Mouse (Mus musculus) layer of hippocampus, adult 11-12 months (tissue): ENCODE measurements at regions not wholly inside any gene's neighbourhood (a gene's known extent, or its start where the extent isn't known, plus 50 kb on each side); places are given as distances from the start of the nearest gene placed in this dataset.
"Not testable (repeated sequence)": the region's sequence is repeated elsewhere in the genome, so short reads cannot be mapped to it uniquely, and the experiment has no call there.

Experiments
- DNase-seq: peaks from one replicate; pipeline ENCODE4 v3.0.0; 2022; ENCODE audit warnings: low spot score

- DNase-seq = peak; percentile 4
Measured at GRCm38 (mm10) chr16:42546229-42547163, 206.0 kb upstream of the Gap43 start.

DNA sequence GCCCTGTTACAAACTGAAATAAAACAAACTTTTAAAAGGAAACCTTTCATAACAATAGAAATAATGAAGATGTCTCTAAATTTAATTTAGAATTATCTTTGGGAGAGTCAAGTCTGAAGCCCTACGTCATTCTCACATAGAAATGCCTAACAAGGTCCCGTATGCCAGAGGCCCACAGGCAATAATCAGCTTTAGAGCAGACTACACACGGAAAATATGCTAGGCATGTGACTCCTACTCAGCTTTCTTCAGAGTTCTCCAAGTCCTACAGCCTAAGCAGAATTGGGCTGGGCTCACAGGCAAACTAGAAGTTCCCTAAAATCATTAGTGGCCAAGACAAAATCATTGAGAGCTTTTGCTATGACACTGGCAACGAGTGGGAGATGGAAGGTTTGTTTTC, 176.9 kb upstream of the Gap43 start:
- DNase-seq = no peak

DNA sequence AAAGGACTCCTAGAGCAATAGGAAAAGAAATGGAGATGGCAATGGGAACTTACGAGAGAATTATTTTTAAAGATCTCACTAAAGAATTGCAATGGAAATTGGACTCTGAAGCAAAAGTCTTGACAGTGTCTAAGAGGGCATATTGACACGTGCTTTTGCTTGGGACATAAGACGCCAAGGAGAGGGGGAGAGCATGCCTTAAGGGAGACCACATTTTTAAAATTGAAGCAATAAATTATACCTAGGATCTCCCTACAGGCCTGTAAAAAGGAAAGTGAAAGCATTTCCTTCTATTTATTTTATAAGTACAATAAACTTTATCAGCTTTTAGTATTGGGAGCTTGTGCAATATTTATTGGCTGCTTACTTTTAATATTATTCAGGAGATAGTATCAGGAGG, 175.5 kb upstream of the Gap43 start:
- no peak for DNase-seq

- DNase-seq = no peak
Measured at GRCm38 (mm10) chr16:42505107-42505506, 164.7 kb upstream of the Gap43 start.

GRCm38 (mm10) chr16:42501713-42502112, 161.3 kb upstream of the Gap43 start:
- DNase-seq = no peak

DNA sequence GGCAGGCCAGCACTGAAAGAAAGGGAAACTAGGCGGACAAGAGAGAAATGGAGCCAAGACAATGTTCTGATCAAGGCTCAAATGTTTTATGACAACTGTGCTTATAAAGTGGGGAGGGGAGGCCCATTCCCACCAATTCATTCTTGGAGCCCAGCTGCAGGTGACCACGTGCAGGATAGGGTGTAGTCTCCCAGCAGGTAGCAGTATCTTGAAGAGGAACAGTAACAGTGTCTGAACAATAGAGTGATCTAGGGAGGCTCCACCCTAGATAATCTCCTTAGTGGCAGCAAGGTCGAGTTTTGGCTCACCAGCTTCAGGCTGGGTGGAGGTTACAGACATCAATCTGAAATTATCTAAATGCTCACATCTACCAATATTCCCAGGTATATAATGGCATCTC, 160.7 kb upstream of the Gap43 start:
- not testable (repeated sequence) for DNase-seq

GRCm38 (mm10) chr16:42499514-42499913, 159.1 kb upstream of the Gap43 start:
- DNase-seq = no peak

DNA sequence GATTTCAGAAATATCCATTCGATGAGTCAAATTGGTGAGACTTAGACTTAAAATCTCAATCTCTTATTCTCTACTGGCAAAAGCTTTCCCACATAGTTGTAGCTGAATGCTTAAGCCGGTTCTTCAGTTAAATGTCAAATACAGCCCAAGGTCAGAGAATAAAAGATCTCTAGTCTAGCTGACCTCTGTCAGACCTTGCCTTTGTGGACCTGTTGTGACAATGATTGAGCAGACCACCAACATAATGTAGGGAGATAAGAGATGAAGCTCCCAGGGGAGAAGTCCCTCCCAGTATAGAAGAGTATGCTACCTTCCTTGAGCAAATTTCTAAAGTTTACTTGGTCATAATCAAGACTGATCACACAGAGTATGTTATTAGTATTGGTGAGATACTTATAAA, 157.9 kb upstream of the Gap43 start:
- DNase-seq = no peak

DNA sequence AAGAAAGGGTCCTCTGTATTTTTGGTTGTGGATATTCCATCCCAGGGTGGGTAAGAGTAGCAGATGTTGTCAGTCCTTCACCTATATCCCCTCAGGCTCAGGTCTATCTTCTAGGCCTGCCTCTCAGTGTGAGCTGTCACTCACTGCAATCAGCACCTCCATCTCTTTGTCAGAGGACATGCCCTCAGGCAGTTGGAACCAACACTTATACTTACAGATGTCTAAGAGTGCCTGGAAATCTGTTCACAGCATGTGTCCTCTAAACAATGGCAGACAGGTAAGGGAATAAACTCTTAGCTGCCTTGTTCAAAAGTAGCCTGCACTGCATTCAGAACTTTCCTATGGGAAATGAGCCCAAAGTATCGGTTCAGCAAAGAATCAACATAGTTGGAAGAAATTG, 153.1 kb upstream of the Gap43 start:
- DNase-seq = no peak

DNA sequence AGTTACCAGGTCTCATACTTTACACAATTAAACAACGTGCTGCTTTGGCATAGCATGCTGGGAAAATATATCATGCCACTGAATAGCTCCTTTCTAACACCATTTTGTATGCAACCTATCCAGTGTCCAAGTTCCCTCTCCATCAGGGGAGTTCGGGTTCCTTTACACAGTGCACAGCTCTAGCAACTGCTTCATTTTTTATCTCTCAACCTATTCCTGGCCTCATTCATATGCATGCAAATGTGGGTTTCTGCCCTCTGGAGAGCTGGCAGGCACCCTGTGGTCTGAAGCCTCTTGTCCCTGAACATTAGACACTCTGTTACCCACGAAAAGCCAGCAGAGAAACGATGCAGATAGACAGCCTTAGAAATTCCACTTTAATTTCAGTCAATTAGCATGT, 148.3 kb upstream of the Gap43 start:
- no peak for DNase-seq

DNA sequence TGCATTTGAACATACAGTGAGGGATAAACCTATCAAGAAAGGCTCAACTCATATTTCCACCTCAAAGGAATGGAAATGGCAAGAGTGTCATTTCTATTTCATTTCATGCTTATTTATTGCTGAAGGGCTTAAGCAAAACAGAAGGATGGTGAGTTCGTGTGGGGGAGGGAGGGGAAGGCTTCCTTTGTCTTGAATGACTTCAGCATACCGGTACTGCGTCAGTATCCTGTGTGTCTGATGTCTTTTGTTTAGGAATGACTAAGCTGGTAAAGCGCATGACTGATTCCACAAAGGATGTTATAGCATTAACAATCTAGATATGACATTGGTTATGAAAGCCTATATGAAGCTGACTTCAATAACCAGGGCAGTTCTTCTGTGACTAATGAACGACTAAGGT, 139.5 kb upstream of the Gap43 start:
- DNase-seq = no peak

- DNase-seq = no peak
Measured at GRCm38 (mm10) chr16:42466976-42467375, 126.5 kb upstream of the Gap43 start.

DNA sequence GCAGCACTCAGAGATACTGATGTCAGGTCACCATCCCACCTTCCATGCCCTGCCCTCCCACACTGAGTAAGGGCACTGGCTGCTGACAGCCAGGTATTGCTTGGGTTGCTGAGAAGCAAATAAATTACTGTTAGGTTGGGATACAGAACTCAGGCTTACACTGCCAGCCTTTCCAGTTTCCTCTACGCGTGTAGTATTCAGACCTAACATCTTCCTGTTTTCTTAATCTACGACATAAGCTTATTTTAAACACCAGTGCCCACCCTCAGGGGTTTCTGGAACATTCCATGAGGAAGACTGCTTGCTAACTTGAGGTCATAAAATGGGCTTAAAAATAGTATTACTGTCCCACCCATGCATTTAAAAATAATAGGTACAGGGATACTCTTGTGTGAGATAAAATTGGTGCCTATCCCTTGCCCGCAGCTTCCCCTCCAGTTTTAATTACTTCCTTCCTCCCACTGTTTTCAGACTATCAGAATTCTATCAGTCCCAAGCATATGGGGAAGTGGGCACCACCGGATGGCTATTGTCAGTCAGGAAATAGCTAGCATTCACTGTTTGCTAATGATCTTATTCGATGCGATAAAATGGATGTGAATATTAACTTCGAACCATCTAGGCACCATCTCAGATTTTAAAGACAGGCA, 116.0 kb upstream of the Gap43 start:
- no peak for DNase-seq

DNA sequence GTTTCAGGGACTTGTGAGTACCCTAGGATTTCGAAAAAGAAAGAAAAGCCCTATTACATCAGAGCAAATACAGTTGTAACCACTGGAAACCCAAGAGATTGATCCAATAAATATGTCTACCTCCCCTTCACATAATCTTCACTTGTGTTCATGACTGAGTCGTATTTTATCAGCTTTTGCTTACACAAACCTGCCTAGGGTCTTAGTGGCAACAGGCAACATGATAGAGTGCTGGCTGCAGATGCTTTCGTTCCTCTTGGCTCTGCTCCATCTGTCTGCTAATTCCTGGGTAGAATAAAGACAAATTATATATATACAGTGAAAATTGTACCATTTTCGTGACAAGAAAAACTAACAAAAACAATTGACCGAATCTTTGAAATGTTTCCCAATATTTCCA, 112.9 kb upstream of the Gap43 start:
- no peak for DNase-seq

- DNase-seq = no peak
Measured at GRCm38 (mm10) chr16:42449840-42450444, 109.5 kb upstream of the Gap43 start.

DNA sequence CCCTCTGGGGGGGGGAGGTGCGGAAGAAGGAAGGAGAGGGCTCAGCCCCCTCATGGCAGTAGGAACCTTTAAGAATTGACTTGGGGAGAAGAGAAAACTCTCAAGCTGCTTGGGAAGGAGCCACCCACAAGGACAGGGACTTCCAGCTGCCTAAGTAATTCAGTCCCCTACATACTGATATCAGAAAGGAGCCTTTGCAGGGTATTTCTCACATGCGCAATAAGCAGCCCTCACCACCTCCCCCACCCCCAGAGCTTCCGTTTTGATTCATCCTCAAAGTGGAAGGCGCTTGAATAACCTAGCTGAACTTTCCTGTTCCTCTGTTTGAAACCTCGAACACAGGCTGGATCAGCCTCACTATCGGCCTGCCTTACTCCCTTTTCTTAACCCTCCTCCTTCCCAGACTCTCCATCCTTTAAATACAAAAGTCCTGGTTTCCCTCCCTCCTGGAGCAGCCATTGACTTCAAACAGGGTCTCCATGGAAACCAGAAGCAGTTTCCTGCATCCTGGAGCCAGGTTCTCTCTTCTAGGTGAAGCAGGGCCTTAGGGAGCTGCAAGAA, 104.5 kb upstream of the Gap43 start:
- peak; percentile 35 for DNase-seq

DNA sequence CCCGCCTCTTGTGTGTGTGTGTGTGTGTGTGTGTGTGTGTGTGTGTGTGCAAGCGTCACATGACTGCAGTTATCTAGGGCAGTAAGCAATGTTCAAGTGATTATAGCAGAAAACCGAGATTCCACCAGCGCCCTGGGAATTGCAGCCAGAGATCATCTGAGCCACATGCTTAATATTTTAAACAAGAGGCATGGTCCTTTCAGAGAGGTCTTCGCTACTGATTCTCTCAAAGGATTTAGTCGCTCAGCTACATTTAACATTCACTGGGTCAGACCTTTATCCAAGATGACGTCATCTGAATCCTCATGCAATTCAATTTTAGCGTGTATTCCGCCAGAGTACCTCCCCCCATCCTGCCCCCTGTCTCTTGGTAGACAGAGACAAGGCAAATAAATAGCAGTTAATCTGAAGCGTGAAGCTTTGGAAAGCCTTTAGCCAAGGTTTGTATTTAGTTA, 104.0 kb upstream of the Gap43 start:
- peak; percentile 15 for DNase-seq

GRCm38 (mm10) chr16:42440822-42441221, 100.4 kb upstream of the Gap43 start:
- DNase-seq = no peak

GRCm38 (mm10) chr16:42431529-42431928, 91.1 kb upstream of the Gap43 start:
- DNase-seq = no peak

DNA sequence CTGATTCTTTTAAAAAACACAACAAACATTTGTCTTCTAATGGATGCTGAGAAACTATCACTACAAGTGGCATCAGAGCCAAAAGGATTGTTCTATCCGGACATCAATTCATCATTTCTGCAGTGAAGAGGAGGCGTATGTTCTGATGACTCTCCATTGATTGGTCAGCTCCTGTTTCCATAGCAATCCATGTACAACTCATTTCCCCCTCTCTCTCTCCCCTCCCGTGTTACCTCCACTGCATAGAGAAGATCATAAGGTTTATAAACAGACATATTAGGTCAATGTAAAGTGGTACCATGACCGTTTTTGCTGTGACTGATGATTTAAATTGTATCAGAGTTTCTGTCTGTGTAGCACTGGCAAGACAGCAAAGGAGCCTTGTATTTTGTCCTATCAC, 76.2 kb upstream of the Gap43 start:
- no peak for DNase-seq

DNA sequence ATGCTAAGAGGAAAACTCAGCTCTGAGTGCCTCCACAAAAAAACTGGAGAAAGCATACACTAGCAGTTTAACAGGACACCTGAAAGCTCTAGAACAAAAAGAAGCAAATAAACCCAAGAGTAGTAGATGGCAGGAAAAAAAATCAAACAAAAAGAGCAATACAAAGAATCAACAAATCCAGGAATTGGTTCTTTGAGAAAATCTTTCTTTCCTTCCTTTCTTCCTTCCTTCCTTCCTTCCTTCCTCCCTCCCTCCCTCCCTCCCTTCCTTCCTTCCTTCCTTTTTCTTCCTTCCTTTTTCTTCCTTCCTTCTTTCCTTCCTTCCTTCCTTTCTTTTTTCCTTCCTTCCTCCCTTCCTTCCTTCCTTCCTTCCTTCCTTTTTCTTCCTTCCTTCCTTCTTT, 71.6 kb upstream of the Gap43 start:
- not testable (repeated sequence) for DNase-seq

DNA sequence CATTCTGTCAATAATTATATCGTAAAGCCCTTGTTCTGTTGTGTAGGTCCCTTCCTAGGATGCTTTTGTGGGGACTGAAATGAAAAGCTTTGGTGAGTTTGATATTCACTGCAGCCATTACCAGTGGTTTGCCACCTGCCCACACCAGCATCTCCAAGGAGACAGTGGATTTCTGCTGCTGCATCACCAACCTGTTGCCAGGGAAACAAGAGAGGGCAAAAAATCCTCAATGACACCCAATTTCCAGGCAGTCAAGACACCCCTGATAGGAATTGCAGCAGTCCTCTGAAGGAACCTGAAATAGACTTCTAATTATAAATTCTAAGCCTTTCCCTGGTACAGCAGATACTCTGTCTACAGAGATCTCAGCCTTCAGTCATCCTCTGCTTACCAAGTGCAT, 56.1 kb upstream of the Gap43 start:
- no peak for DNase-seq
